Mouse (Mus musculus): ENCODE results near the gene Gm815. TPM values are rescaled to one million over a fixed set of nuclear protein-coding genes. Genes with fewer than 3 reads are reported as not detected.

Gm815 gene
- total RNA-seq, 2 experiments from 2014 or later: not detected

DNA sequence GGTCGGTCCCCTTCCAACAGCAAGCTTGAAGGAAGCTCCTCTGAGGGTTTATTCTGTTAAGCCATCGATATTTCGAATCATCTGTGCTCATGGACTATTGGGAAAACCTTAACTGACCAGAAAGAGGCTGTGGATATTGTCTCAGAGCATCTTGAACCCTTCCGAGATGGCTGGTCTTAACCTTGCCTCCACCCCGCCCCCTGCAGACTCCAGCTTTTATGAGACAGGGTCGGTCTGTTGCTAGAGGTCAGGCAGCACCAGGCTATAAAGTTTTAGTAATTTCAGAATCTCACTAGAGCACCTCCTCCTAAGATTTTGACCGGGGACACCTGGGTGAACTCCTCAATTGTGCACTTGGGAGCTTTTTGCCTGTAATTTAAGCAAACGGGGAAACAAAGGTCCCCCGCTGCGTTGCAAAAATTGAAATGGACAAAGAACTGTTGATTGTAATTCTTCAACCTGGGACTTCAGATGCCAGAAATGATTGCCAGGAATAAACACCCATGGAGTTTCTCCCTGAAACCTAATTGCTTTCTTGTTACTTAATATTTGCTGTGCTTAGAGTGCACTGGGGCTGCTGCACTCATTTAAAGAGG lies 8.4 kb upstream of the Gm815 start:
- no peak for DNase-seq
- intact Hi-C loops (cut with DNase I): no loop called here

DNA sequence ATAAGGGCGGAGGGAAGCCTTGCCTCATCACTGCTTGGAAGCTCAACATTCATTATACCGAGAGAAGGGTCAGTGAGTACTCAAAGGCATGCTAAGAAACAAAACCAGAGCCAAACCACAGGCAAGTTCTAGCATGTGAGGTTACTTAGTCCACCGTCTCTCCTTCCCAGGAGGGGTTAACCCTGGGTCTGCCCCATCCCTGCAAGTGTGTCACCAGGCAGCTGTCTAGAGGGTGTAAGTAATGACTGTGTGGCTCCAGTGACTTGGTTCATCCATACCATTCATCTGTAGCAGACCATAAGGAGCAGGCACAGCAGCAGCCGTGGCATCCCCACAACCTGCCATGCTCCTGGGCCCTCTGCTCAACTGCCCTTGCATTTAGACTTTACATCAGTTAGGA lies 5.8 kb upstream of the Gm815 start:
- intact Hi-C loops (cut with DNase I): no loop called here
- no peak for DNase-seq

DNA sequence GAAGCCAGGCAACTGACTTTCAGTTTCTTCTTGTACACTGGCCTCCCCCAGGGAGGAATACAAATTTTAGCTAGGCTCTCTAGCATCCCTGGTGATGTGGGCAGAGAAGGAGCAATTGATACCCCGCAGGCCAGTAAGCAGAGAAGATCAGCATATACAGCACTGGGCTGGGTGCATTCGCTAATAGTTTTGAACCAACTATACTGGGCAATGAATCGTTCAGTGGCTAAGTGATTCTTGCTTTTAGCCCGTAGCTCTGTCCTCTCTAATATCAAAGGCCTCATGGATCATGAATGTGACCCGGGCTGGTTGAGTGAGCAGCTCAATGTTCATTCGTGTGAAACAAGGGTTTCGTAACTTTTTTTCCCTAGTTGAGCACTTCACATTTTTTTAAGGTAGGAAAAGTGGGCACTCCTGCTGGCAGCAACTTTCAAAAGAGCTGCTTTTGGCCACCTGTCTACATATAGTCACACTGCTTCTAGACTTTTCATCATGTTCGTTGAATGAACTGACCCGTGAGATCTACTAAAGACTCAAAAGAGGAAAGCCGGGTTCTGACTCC lies 3.7 kb upstream of the Gm815 start:
- no peak for DNase-seq
- intact Hi-C loops (cut with DNase I): no loop called here

DNA sequence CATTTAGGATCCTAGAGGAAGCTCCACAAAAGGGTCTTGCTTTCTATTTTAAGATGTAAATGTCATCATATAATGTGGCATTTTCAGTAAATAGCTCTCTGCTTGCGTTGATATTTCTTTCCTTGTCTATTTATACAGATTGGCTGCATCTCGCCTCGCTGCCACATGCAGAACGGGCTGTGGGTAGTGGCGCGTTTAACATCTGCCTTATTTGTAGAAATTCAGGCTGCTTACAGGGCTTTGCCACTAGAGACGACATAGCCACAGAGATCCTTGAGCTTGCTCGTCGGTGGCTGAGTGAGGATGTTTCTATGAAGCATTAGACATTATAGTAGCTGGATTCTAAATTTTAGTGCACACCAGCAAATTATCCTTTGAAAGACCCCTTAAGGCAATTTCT lies 2.5 kb downstream of the Gm815 start:
- intact Hi-C loops (cut with DNase I): loop anchor here (5.0 kb wide), 1 partner anchor 329 kb away; the partner anchor contains the start of gene Vldlr
- DNase-seq: no peak

DNA sequence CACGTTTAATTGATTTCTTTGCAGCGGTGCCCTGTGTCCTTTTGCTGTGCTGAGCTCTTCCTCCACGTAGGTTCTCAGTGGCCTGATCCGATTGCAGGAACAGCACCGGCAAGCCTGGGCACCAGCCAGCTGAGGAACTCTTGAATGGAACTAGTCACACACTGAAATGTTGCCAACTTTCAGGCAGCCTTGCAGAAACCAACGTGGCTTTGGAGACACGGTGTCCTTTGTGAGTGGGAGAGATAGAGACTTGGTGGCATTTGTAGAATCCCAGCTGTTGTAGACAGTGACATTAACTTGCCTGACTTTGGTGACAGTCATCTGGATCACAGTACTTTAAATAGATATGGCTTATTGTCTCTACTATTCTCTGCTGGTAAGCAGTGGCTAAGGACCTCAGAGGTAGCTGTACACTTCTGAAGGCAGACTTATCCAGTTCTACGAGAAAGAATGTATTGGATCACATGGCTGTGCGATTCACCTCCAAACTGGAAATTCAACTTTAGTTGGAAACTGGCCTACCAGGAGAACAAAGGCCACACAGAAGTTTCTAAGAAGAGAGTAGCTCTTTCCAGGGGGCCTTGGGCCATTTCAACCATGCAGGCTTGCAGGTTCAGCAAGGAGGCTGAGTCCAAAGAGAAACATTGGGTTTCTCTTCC lies 5.8 kb downstream of the Gm815 start:
- no peak for DNase-seq
- intact Hi-C loops (cut with DNase I): no loop called here

DNA sequence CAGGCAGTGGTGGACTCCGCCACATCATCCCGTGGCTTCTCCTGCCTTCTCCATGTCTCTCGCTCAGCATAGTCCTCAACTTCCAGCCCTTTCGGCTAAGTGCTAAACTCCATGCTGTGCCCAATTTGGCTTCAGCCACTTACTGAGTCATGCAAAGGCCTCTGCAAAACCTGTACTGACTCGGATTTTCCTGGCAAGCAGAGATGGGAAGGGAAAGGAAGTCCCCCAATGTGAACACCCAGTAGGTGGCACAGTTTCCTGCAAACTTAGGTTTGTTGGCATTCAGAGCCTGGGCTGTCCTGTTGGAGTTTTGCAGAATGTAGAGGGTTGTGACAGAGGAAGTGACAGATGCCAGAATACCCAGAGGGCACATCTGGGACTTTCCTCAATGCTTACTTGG lies 7.2 kb downstream of the Gm815 start:
- intact Hi-C loops (cut with DNase I): no loop called here
- DNase-seq: no peak

DNA sequence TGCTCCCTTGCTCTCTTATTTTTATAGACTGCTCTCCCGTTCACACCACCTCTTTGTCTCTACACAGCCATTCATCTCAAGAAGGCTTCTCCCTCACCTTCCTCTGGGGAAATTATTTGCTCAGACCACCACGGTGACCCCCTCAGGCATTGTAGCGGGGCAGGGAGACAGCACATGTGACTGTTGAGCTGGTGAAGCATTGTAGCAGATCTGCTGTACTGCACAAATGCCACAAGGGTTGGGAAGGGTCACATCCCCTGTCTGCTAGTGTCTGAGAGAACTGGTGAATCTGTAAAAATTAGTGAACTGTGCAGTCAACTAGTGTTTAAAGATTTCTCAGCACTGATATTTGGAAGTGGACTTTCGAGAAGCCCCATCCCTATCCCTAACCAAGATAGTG lies 16.5 kb downstream of the Gm815 start:
- intact Hi-C loops (cut with DNase I): no loop called here
- no peak for DNase-seq

DNA sequence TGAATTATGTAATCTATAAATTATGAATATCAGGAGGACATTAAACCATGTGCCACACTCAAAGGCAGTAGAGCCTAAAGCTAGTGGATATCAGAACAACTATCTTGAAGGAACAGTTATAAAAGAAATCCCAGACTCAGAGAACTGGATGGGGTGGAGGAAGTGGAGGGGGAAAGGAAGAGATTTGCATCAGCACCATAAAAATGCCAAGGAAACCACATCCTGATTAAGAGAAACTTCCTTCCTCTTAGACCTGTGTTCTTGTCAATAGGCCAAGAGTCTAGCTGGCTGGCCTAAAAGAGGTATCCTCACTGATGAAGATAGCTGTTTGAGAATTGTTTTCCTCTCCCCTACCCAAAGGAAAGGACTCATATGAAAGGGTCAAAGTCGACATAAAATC lies 28.6 kb downstream of the Gm815 start:
- intact Hi-C loops (cut with DNase I): no loop called here
- no peak for DNase-seq

DNA sequence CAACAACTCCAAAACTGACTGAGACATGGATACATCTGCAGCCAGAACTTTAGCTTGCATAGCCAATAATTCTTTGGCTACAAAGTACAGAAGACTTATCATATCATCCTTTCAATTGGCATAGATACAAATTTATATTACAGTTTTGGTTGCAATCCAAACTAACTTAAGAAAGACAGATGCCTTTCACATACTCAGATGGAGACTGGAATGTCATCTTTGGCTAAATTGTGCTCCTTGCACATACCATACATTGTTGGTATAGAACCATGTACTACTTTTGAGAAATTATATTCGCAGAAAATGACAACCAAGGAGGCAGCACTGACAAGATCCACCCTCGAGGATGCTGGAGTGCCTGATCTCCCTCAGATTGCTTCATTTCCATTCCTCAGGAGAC lies 35.1 kb downstream of the Gm815 start:
- intact Hi-C loops (cut with DNase I): no loop called here
- no peak for DNase-seq

DNA sequence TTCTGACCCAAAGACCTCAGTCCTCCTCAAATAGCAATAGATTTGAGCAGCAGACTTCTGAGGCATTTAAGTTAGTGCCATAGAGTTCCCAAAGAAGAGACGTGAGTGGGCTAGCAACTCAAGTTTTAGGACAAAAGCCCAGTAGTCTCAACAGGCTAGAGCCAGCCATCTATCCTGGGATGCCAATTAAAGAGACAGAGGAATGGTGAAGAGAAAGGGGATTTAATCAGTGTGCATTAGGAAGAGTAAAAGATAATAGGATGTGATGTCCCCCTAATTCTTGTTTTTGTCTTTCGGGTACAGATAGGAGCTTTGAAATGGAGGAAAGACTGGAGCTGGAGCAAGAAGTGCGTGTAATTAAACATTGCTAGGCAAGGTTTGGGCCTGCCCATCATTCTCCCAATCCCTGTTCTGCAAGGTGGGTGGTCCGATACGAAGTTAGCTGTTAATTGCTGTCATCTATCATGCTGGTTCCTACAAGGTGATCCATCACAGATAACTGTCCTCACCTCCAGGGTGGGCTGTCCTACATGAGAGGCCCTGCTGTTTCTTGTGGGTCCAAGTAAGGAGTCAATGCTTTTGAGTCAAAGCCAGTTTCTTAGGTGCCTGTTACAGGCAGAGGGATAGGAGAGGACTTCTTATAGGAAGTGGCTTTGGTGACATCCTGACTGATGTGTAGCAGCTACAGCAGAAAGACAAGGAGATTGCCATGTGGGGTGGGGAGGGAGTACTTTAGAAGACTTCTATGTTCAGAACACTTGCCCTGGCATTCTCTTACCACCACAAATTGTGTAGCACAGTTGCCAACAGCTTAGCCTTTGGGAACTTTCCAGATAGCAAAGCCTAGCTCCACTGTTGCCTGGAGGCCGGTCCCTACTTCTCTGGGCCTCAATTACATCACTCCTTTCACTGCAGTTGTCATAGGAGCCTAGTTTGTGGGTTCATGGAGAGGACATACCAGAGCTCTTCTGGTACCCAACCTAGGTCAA lies 44.9 kb downstream of the Gm815 start:
- intact Hi-C loops (cut with DNase I): no loop called here
- DNase-seq: no peak

DNA sequence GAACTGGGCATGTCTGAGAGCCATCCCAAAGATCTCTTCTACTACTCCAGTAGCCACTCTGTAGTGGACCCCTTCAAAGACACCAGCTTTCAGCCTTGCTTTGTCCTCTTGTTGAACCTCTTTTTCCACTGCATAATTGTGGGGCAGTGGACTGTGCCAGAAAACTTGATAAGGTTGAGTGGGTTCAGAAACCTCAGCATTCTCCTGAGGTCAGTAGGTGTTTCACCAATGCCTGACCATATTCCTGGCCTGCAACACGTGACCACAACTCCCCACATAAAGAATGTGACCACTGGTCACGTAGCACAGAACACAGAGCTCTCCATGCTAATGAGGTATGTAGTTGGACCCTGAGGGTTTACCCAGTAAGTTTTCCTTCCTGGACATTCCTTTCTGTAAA lies 48.5 kb downstream of the Gm815 start:
- intact Hi-C loops (cut with DNase I): no loop called here
- DNase-seq: no peak
